Mouse (Mus musculus): Measurements from ENCODE around the gene Palld. TPM values are rescaled to one million over a fixed set of nuclear protein-coding genes. Genes with fewer than 3 reads are reported as not detected.

Palld gene
- total RNA-seq, 2 experiments from 2014 or later: 211 to 235 TPM

DNA sequence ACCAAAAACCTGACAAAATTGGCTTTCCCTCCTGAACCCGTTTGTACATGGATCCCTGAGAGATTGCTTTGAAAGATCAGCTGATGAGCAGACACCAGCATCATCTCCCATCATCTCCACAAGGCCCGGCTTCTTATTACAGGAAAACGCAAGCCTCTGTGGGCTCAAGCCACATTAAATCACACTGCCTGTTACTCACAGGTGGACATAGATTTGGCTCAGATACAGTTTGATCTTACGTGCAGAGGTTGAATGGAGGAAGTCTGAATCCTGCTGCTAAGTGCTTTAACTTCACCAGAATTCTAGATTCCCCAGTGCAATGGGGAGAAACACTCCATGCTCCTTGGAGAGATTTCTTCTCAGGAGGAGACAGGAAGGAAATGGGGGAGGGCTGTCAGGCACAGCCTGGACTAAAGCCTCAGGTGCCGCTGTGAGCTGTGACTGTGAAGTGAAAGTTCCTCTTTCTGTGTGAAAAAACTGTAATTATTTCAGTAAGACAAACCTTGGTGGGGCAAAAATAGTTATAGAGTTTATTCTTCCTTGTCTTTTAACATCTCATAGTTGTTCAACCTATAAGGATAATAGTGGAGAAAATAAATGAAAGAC lies 121.7 kb downstream of the Palld start:
- DNase-seq: no peak
- intact Hi-C loops (cut with DNase I): no loop called here

- no peak for DNase-seq
- intact Hi-C loops (cut with DNase I): loop anchor here (5.0 kb wide), 1 partner anchor 54 kb away; no protein-coding TSS in a partner anchor
These were observed 124.3 kb downstream of the Palld start for GRCm38 (mm10) chr8:61778194-61778593.

GRCm38 (mm10) chr8:61776560-61776959 lies 125.9 kb downstream of the Palld start:
- DNase-seq: no peak
- intact Hi-C loops (cut with DNase I): loop anchor here (5.0 kb wide), 1 partner anchor 56 kb away; no protein-coding TSS in a partner anchor

DNA sequence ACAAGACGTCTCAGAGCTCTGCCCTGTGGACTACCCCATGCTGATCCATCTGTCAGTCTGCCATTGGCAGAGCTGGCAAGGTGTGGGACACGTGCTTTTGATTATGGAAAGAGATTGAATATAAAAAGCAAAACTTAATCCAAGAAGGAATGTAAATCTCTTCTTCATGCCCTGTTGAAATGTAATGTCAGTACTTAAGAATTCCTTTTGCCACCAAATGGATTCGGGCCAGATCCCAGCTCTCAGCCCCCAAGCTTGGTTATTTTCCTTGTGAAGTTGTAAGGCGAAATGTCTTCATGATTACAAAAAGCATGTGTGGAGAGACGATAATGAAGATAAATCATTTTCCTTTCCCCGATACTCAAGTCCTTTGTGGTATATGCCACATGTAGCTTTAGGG lies 126.6 kb downstream of the Palld start:
- intact Hi-C loops (cut with DNase I): loop anchor here (5.0 kb wide), 1 partner anchor 56 kb away; no protein-coding TSS in a partner anchor
- DNase-seq: no peak

GRCm38 (mm10) chr8:61774161-61774560 lies 128.3 kb downstream of the Palld start:
- no peak for DNase-seq
- intact Hi-C loops (cut with DNase I): no loop called here

- intact Hi-C loops (cut with DNase I): no loop called here
- no peak for DNase-seq
These were observed 128.8 kb downstream of the Palld start for GRCm38 (mm10) chr8:61773595-61774088.

- DNase-seq: no peak
- intact Hi-C loops (cut with DNase I): no loop called here
These were observed 131.2 kb downstream of the Palld start for GRCm38 (mm10) chr8:61771328-61771727.

GRCm38 (mm10) chr8:61769340-61769879 lies 133.1 kb downstream of the Palld start:
- intact Hi-C loops (cut with DNase I): no loop called here
- DNase-seq: no peak

GRCm38 (mm10) chr8:61760190-61760578 lies 142.3 kb downstream of the Palld start:
- no peak for DNase-seq
- intact Hi-C loops (cut with DNase I): loop anchor here (5.0 kb wide), 1 partner anchor 62 kb away; no protein-coding TSS in a partner anchor

- peak; percentile 38 to 49 for DNase-seq
These were observed 142.9 kb downstream of the Palld start for GRCm38 (mm10) chr8:61759327-61760189.

GRCm38 (mm10) chr8:61758686-61759326 lies 143.7 kb downstream of the Palld start:
- intact Hi-C loops (cut with DNase I): loop anchor here (5.0 kb wide), 1 partner anchor 217 kb away; no protein-coding TSS in a partner anchor
- DNase-seq: no peak

More at GRCm38 (mm10) chr8:61759327-61760189, 142.9 kb downstream of the Palld start:
- intact Hi-C loops (cut with DNase I): loop anchor here (5.0 kb wide), 2 partner anchors 63 to 217 kb away; no protein-coding TSS in a partner anchor

DNA sequence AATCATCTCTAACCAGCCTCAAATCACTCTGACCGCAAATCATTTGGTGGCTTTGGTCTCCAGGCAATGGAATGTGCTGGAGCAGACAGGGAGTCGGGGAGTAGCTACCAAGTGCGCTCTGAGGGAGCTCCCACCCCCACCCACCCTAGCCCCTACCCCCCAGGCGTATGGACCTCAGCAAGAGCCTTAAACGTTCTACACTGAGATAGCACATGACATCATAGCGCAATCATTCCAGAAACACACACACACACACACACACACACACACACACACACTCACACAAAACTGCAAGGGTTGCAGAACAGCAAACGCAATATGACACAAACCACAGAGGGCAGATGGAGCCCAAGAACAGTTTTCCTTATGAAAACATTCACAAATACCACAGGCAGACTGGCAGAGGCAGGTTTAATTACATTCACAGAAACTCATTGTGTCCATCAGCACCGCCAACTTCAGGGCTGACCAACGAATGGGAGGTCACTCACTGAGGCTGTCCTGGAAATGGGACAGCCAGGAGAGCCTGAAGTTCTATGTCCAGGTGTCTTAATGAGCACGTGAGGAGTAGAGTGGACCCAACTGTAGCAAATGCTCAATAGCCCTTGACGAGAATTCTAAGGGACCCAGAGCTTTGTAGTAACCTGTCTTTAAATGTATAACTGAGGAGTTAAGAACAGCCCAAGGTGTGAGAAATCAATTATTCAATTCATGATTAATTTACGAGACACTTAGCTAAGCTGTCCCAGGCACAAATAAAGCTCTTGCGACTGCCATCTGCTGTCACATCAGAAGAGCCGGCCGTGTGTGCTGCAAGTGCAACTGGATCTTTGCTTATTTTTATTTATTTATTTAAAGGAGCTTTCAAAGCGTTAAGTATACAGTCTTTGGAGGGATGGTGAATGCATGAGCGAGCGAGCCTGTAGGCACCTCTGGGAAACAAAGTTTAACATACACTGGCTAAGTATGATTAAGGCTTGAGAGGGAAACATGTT lies 145.2 kb downstream of the Palld start:
- no peak for DNase-seq
- intact Hi-C loops (cut with DNase I): loop anchor here (5.0 kb wide), 1 partner anchor 215 kb away; no protein-coding TSS in a partner anchor

GRCm38 (mm10) chr8:61755186-61755585 lies 147.3 kb downstream of the Palld start:
- DNase-seq: no peak
- intact Hi-C loops (cut with DNase I): loop anchor here (5.0 kb wide), 1 partner anchor 213 kb away; no protein-coding TSS in a partner anchor

DNA sequence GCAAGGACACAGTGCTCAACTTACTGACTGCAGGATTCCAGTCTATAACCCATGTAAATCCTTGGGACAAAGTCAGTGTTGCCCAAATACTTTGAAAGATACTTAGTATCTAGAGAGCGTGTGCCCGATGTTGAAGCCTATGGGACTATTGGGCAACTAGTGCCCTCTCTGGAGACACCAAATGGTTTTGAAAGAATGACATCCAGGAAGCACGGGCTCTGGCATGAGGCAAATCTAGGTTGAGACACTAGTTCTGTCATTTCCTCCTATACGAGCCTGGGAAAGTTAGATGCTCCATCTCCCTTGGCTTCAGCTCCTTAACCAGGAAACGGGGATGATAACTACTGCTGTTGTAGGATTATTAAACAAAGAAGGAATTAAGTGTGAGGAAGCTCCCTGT lies 155.4 kb downstream of the Palld start:
- intact Hi-C loops (cut with DNase I): loop anchor here (5.0 kb wide), 1 partner anchor 125 kb away; no protein-coding TSS in a partner anchor
- DNase-seq: no peak

DNA sequence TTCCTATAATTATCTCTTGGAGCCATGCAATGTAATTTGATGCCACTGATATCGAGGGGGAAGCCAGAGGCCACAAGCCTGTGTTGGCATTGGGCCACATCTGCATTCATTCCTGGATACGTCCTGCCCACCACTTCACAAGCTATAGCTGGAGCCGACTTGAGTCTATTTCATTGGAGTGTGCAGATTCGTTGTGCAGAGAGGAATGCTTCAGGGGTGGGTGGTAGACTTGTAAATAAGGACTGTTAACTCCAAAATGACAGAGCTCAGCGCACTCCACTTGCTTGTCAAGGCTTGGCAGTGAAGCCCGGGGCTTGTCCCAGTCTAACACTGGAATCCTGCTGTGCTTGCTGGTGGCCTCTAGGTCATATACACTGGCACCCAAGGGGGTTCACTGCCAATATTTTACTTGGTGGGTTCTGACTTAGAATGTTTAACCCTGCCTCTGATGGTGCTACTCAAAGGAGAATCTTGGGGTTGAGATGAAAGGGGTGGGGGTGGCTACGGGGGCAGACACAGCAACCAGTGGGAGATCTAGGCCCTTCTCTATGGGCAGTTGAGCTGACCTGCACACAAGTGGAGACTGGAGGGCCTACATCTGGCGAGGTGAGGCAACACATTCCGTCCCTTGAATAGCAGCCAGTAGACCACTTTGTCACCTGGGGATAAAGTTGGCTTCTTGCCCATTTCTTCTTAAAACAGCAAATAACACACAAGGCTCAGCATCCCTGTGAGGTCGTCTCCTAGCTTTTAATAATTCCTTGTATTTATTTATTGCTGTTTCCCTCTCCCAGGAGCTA lies 157.1 kb downstream of the Palld start:
- no peak for DNase-seq
- intact Hi-C loops (cut with DNase I): loop anchor here (5.0 kb wide), 1 partner anchor 127 kb away; no protein-coding TSS in a partner anchor

DNA sequence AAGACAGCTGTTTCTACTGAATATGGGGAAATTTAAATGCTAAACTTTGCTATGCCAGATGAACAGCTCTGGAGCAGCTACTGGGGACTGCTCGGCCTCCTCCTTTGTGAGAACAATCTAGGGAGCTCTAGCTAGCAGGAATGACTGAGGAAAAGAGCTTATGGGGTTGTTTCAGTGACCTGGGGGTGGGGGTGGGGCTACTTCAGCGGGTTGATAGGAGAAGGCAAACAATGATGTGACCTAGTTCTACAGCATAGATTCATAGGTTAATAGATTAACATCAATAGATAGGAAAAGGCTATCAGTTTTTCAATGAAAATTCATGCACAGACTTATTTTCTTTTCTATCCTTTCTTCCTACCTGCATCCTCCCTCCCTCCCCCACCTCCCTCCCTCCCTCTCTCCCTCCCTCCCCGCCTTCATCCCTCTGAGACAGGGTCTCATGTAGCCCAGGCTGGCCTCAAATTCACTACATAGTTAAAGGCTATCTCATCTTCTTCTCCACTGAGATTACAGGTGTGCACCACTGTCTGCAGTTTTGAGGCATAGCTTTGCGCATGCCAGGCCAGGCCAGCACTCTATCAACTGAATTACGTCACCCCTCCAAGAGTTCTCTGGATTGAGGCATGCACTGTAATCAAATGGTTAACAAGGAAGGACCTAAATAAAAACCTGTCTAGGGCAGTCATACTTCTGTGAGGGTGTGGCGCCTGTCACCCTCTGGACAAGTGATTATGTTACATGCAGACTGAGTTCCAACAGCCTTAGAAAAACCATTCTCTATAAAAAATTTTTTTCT lies 158.5 kb downstream of the Palld start:
- DNase-seq: no peak
- intact Hi-C loops (cut with DNase I): no loop called here

- DNase-seq: no peak
- intact Hi-C loops (cut with DNase I): no loop called here
These were observed 165.0 kb downstream of the Palld start for GRCm38 (mm10) chr8:61737465-61737864.
